Mouse (Mus musculus) intestine, postnatal 0 days (tissue): ENCODE measurements around the gene Rps6ka1. TPM values are rescaled to one million over a fixed set of nuclear protein-coding genes. Genes with fewer than 3 reads are reported as not detected.

Source experiments
- ATAC-seq: fragments of 200-750 bp; cut with Nextera tagmentation; 2 replicates; pipeline ENCODE4 v1.8.0; 2017; ENCODE audit warnings: mild to moderate bottlenecking, moderate TSS enrichment, moderate library complexity
- H3K27ac ChIP-seq: fragments of 300-500 bp; sonication (generic); 2 replicates; pipeline ENCODE4 v1.5.1; 2014; ENCODE audit warnings: mild to moderate bottlenecking, low read depth, low read length, moderate library complexity
- H3K27me3 ChIP-seq: fragments of 300-500 bp; sonication (generic); replicated peaks from 2 replicates; pipeline ENCODE4 v1.6.1; 2014; ENCODE audit warnings: low read length, mixed read lengths; ENCODE audit not compliant: control insufficient read depth, insufficient read depth
- H3K36me3 ChIP-seq: fragments of 300-500 bp; sonication (generic); 2 replicates; pipeline ENCODE4 v1.6.1; 2014; ENCODE audit warnings: mild to moderate bottlenecking, moderate library complexity; ENCODE audit not compliant: control insufficient read depth, insufficient read depth
- H3K4me1 ChIP-seq: fragments of 300-500 bp; sonication (generic); replicated peaks from 2 replicates; pipeline ENCODE4 v1.6.1; 2014; ENCODE audit warnings: antibody characterized with exemption, low read length, mixed read lengths; ENCODE audit not compliant: control insufficient read depth, insufficient read depth
- H3K4me2 ChIP-seq: fragments of 300-500 bp; sonication (generic); replicated peaks from 2 replicates; pipeline ENCODE4 v1.6.1; 2014; ENCODE audit warnings: low read depth, mild to moderate bottlenecking, moderate library complexity
- H3K4me3 ChIP-seq: fragments of 300-500 bp; sonication (generic); 2 replicates; pipeline ENCODE4 v1.5.1; 2014; ENCODE audit warnings: low read depth, low read length
- H3K9ac ChIP-seq: fragments of 300-500 bp; sonication (generic); 2 replicates; pipeline ENCODE4 v1.6.1; 2014; ENCODE audit warnings: mild to moderate bottlenecking, low read depth, low read length
- H3K9me3 ChIP-seq: fragments of 300-500 bp; sonication (generic); 2 replicates; pipeline ENCODE4 v1.6.1; 2016; ENCODE audit warnings: mixed run types; ENCODE audit not compliant: control insufficient read depth
- CTCF ChIP-seq: sonication (generic); IDR thresholded peaks from 2 replicates; pipeline ENCODE4 v1.5.1; 2016; ENCODE audit warnings: low read depth, mild to moderate bottlenecking, control low read depth, antibody characterized with exemption, moderate library complexity
- WGBS: fragments of 180-500 bp; shearing (Covaris S2); extraction: QIAGEN DNeasy Blood & Tissue Kit; methylation state at CpG from one replicate; pipeline ENCODE4 v1.1.7; 2014; 5-methylcytosine and 5-hydroxymethylcytosine counted together
- polyA plus RNA-seq: library from polyadenylated mRNA; unstranded; fragments of >200 nt; fragmentation: Nextera tagmentation; extraction: Ambion mirVana; gene quantifications from 2 replicates; pipeline ENCODE4 v1.2.1, GENCODE M21; 2015

Rps6ka1 gene
- polyA plus RNA-seq, 1 experiment from 2014 or later, result 86.2 TPM

DNA sequence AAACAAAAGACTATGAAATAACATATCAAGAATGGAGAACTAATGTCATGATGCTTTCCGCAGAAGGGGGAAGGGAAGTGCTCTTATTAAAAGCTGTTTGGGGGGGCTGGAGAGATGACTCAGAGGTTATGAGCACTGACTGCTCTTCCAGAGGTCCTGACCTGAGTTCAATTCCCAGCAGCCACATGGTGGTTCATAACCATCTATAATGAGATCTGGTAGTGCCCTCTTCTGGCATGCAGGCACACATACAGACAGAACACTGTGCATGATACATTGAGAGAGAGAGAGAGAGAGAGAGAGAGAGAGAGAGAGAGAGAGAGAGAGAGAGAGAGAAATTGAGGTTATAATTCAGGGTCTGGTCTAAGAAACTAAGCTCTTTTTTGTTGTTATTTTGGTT, 57.1 kb downstream of the Rps6ka1 start:
- no peak for ATAC-seq
- Histone ChIP-seq H3K9me3 (no peaks in the 10 kb centered on the region), H3K4me1 (no peaks in the 10 kb centered on the region), H3K27ac (no peak overlapping the region), H3K9ac (no peak overlapping the region), H3K36me3 (no peaks in the 10 kb centered on the region), H3K4me2 (no peak overlapping the region), H3K27me3 (no peaks in the 10 kb centered on the region), H3K4me3 (no peak overlapping the region)
- TF ChIP-seq CTCF, result peak; percentile 51
- 100% methylated on average over 1 of the region's 1 CpGs for WGBS

DNA sequence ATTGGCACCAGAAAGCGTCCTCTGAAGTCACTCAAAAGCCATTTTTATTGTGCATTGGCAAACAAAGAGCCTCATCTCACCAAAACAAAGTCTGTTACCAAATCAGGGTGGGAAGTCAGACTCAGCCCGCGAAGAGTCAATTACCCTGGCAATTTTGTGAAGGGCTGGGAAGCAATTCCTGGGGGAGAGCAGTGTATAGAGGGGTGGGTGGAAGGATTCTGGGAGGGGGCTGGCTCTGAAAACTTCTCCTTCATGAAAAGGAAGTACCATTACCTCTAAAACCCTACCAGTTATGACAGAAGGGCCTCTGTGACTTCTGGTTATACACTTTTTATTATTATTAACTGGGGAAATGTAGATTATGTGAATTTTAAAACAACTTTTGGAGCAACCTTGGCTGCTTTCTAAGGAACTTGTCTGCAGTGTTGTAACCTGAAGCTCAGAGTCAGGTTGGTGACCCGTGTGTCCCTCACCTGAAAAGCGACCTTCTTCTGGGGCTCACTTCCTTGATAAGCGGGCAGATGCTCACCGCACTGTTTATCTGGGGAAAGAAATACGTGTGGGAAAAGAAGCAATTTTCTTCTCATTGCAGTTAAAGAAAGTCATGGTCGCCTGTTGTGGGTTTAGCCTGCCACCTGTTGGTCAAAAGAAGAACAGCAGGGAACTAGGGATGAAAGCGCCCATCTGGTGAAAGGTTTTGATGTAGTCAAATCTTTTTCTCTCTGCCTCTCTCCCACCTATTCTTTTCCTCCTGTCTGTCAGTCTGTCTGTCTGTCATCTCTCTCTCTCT, 58.1 kb downstream of the Rps6ka1 start:
- peak; percentile 94 for TF ChIP-seq CTCF
- WGBS, result 8% methylated on average over 10 of the region's 10 CpGs
- no peak overlapping the region for H3K27ac ChIP-seq
- H3K4me1 ChIP-seq, result no peaks in the 10 kb centered on the region
- no peak overlapping the region for H3K9ac ChIP-seq
- H3K36me3 ChIP-seq, result no peaks in the 10 kb centered on the region
- no peak for ATAC-seq
- H3K9me3 ChIP-seq, result no peaks in the 10 kb centered on the region
- H3K4me3 ChIP-seq, result no peak overlapping the region
- H3K4me2 ChIP-seq, result peak overlapping the region; percentile 35
- H3K27me3 ChIP-seq, result no peaks in the 10 kb centered on the region

DNA sequence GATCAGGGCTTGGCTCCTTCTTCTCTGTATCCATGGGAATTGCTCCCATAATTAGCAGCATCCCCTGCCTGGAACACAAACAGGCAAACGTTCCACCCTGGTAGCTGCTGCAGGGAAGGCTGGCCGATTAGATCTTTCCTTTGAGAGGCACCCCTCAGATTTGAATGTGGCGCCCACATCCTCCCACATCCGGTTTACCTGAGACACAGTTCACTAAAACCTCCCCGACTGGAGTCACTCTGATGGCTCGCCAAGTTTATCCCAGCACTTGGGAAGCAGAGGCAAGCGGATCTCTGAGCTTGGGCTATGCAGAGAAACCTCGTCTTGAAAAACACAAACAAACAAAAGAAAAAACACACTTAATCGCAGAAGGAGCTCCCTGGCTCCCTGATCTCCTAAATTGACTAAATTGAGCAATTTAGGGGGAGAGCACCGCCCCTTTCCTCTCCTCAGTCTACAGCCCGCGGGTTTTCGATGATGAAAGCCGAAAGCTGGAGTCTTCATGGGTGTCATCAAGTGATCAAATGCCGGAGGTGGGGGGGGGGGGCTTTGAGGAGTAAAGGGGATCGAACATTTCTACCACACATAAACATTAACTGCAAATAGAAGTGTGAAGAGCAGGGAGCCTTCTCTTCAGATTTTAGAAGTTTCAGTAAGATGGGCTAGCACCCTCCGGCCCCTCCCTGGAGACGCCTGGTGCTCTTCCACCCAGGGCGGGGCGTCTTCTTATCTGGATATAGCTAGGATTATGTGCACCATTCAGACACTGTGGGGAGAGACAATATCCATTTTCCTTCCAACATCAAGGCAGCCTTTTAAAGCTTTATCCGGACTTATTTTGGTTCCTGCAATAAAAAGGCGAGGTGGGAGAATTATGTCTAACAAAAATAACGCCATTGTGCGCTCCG, 59.5 kb downstream of the Rps6ka1 start:
- TF ChIP-seq CTCF, result no peak
- H3K4me1 ChIP-seq, result no peaks in the 10 kb centered on the region
- 22% methylated on average over 25 of the region's 25 CpGs for WGBS
- H3K4me2 ChIP-seq, result peak overlapping the region; percentile 13
- no peak overlapping the region for H3K27ac ChIP-seq
- no peak for ATAC-seq
- no peak overlapping the region for H3K4me3 ChIP-seq
- no peaks in the 10 kb centered on the region for H3K27me3 ChIP-seq
- H3K36me3 ChIP-seq, result no peaks in the 10 kb centered on the region
- H3K9ac ChIP-seq, result no peak overlapping the region
- H3K9me3 ChIP-seq, result no peaks in the 10 kb centered on the region

DNA sequence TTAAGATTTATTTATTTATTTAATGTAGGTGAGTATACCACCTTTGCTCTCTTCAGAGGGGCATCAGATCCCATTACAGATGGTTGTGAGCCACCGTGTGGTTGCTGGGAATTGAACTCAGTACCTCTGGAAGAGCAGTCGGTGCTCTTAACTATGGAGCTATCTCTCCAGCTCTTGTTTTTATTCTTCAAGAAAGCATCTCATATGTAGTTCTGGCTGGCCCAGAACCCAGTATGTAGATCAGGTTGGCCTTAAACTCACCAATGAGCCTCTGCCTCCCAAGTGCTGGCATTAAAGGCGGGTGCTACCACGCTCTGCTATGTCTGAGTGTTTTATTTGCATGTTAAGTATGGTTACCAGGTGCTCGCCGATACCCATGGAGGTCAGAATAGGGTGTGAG, 60.2 kb downstream of the Rps6ka1 start:
- Histone ChIP-seq H3K36me3 (no peaks in the 10 kb centered on the region), H3K4me3 (no peak overlapping the region), H3K27ac (no peak overlapping the region), H3K9ac (no peak overlapping the region), H3K27me3 (no peaks in the 10 kb centered on the region), H3K4me1 (no peaks in the 10 kb centered on the region), H3K9me3 (no peaks in the 10 kb centered on the region), H3K4me2 (no peak overlapping the region)
- WGBS, result 77% methylated on average over 6 of the region's 6 CpGs
- no peak for ATAC-seq
- TF ChIP-seq CTCF, result no peak

DNA sequence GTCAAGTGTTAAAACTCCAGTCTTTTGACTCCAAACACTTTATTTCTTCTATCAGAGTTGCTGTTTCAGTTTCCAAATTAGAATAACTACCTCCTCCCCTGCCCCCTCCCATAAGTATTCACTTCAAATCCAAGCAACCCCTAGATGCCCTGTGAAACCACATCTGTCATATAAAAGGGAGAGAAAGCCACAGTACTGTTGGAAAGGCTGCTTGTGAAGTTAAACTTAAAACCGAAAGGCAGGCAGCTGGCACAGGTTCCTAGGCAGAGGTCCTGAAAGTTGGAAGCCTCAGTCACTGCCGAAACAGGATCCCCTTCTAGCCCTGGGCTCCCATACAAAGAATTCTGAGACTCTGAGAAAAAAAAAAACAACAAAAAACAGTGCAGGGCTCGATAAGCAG, 61.9 kb downstream of the Rps6ka1 start:
- no peak for ATAC-seq
- TF ChIP-seq CTCF, result no peak
- no peaks in the 10 kb centered on the region for H3K9me3 ChIP-seq
- 57% methylated on average over 3 of the region's 3 CpGs for WGBS
- H3K27me3 ChIP-seq, result no peaks in the 10 kb centered on the region
- H3K4me3 ChIP-seq, result no peak overlapping the region
- no peaks in the 10 kb centered on the region for H3K36me3 ChIP-seq
- H3K9ac ChIP-seq, result no peak overlapping the region
- no peak overlapping the region for H3K4me2 ChIP-seq
- no peak overlapping the region for H3K27ac ChIP-seq
- no peaks in the 10 kb centered on the region for H3K4me1 ChIP-seq

DNA sequence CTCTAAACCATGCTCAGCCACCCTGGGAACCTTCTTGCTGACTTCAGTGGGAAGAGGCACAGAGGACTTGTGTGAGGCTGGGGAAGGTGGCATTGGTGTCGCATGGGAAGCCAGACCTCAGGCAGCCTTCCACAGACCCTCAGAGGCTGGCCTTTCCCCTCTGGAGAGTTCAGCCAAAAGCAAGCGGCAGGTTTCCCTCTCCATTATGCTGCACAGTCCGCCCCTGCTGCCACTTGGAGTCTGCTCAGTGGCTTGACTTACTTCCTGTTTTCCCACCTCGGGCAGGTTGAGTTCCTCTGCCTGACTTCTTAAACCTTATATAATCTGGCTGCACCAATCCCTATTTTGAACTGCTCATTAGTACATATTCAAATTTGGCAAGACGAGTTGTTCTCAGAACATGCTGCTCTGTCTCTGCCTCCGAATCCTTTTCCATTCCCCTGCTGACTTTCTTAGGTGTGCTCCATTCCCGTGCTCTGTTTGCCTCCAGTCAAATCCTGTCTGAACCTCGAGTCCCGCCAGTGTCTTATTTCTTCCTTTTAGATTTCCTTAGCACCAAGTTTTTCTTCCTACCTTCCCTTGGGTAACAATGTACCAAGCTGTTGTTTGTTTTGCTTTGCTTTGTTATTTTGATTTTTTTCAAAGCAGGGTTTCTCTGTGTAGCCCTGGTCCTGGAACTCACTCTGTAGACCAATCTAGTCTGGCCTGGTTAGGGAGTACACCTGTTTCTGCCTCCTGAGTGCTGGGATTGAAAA, 66.6 kb downstream of the Rps6ka1 start:
- Histone ChIP-seq H3K4me1 (no peaks in the 10 kb centered on the region), H3K4me2 (0 out of 2 replicates have a peak overlapping the region, but pooled peaks have one; percentile 17), H3K9me3 (no peaks in the 10 kb centered on the region), H3K27me3 (no peaks in the 10 kb centered on the region), H3K9ac (no peak overlapping the region), H3K4me3 (no peak overlapping the region), H3K27ac (no peak overlapping the region), H3K36me3 (no peaks in the 10 kb centered on the region)
- no peak for TF ChIP-seq CTCF
- WGBS, result 52% methylated on average over 9 of the region's 9 CpGs
- ATAC-seq, result no peak
